Mouse (Mus musculus) limb, embryonic 14.5 days (tissue): Measurements from ENCODE around the gene Dhrs7c. TPM values are rescaled to one million over a fixed set of nuclear protein-coding genes. Genes with fewer than 3 reads are reported as not detected.
A peak's percentile ranks its signal among the peaks of the same experiment; 100 is the strongest.

ENCODE experiments used
- ATAC-seq: fragments of 200-750 bp; cut with Nextera tagmentation; 2 replicates; pipeline ENCODE4 v1.8.0; 2017; ENCODE audit warnings: low read depth, moderate number of reproducible peaks, moderate TSS enrichment; ENCODE audit not compliant: low FRiP score
- DNase-seq: peaks from one replicate; pipeline ENCODE4 v3.0.0-alpha.2; 2015; ENCODE audit warnings: low spot score
- H3K27ac ChIP-seq: fragments of 300-500 bp; sonication (generic); replicated peaks from 2 replicates; pipeline ENCODE4 v1.5.1; 2014; ENCODE audit warnings: low read depth, mild to moderate bottlenecking, low read length, moderate library complexity, mixed read lengths
- H3K27me3 ChIP-seq: fragments of 300-500 bp; sonication (generic); 2 replicates; pipeline ENCODE4 v1.6.1; 2014; ENCODE audit warnings: low read length, mixed read lengths; ENCODE audit not compliant: control insufficient read depth, insufficient read depth
- H3K36me3 ChIP-seq: fragments of 300-500 bp; sonication (generic); 2 replicates; pipeline ENCODE4 v1.6.1; 2014; ENCODE audit warnings: mild to moderate bottlenecking, low read length, moderate library complexity, mixed read lengths; ENCODE audit not compliant: control insufficient read depth, insufficient read depth
- H3K4me1 ChIP-seq: fragments of 300-500 bp; sonication (generic); 2 replicates; pipeline ENCODE4 v1.6.1; 2014; ENCODE audit warnings: antibody characterized with exemption, low read length, mixed read lengths; ENCODE audit not compliant: control insufficient read depth, insufficient read depth
- H3K4me2 ChIP-seq: fragments of 300-500 bp; sonication (generic); replicated peaks from 2 replicates; pipeline ENCODE4 v1.6.1; 2014; ENCODE audit warnings: low read depth, mild to moderate bottlenecking, low read length, moderate library complexity; ENCODE audit not compliant: severe bottlenecking
- H3K4me3 ChIP-seq: fragments of 300-500 bp; sonication (generic); replicated peaks from 2 replicates; pipeline ENCODE4 v1.5.1; 2014; ENCODE audit warnings: low read length
- H3K9ac ChIP-seq: fragments of 300-500 bp; sonication (generic); 2 replicates; pipeline ENCODE4 v1.6.1; 2014; ENCODE audit warnings: mild to moderate bottlenecking, low read depth, low read length, moderate library complexity; ENCODE audit not compliant: severe bottlenecking
- H3K9me3 ChIP-seq: fragments of 300-500 bp; sonication (generic); 2 replicates; pipeline ENCODE4 v1.6.1; 2016; ENCODE audit warnings: low read length; ENCODE audit not compliant: control insufficient read depth
- POLR2A ChIP-seq: fragments of 200-500 bp; IDR thresholded peaks from 2 replicates; pipeline ENCODE4 v1.8.0; 2012; ENCODE audit warnings: inconsistent platforms, mild to moderate bottlenecking, moderate library complexity, borderline replicate concordance; ENCODE audit not compliant: insufficient read depth, insufficient read length; ENCODE audit errors: extremely low read depth
- WGBS: fragments of 180-500 bp; shearing (Covaris S2); extraction: QIAGEN DNeasy Blood & Tissue Kit; methylation state at CpG from one replicate; pipeline ENCODE4 v1.1.7; 2014; 5-methylcytosine and 5-hydroxymethylcytosine counted together
- polyA plus RNA-seq, 2 experiments: library from polyadenylated mRNA; depleted of rRNA in 1 of 2; stranded (reverse) in 1 of 2; unstranded in 1 of 2; fragments of >200 nt; fragmentation: Nextera tagmentation in 1 of 2; extraction: Ambion mirVana in 1 of 2; gene quantifications; 2 replicates each; pipeline versions ENCODE4 v1.2.1 to v1.2.3; 2012 to 2014

Dhrs7c gene
- polyA plus RNA-seq, 2 experiments, result 12.1 to 14.7 TPM

GRCm38 (mm10) chr11:67806832-67807597, 9.0 kb downstream of the Dhrs7c start:
- no peak overlapping the region for H3K4me3 ChIP-seq
- H3K9ac ChIP-seq, result no peak overlapping the region
- ATAC-seq (no peak), DNase-seq (no peak)
- no peaks in the 10 kb centered on the region for H3K27me3 ChIP-seq
- H3K27ac ChIP-seq, result no peak overlapping the region
- WGBS, result 78% methylated on average over 11 of the region's 11 CpGs
- H3K4me1 ChIP-seq, result no peaks in the 10 kb centered on the region
- H3K4me2 ChIP-seq, result no peak overlapping the region
- no peaks in the 10 kb centered on the region for H3K36me3 ChIP-seq
- H3K9me3 ChIP-seq, result no peaks in the 10 kb centered on the region
- TF ChIP-seq POLR2A, result no peak

GRCm38 (mm10) chr11:67808051-67808450, 10.1 kb downstream of the Dhrs7c start:
- Histone ChIP-seq H3K36me3 (no peaks in the 10 kb centered on the region), H3K4me1 (no peaks in the 10 kb centered on the region), H3K27ac (no peak overlapping the region), H3K9ac (no peak overlapping the region), H3K4me2 (no peak overlapping the region), H3K27me3 (no peaks in the 10 kb centered on the region), H3K4me3 (no peak overlapping the region), H3K9me3 (no peaks in the 10 kb centered on the region)
- ATAC-seq (no peak), DNase-seq (no peak)
- TF ChIP-seq POLR2A, result no peak
- whole genome bisulfite sequencing, result 84% methylated on average over 5 of the region's 5 CpGs

DNA sequence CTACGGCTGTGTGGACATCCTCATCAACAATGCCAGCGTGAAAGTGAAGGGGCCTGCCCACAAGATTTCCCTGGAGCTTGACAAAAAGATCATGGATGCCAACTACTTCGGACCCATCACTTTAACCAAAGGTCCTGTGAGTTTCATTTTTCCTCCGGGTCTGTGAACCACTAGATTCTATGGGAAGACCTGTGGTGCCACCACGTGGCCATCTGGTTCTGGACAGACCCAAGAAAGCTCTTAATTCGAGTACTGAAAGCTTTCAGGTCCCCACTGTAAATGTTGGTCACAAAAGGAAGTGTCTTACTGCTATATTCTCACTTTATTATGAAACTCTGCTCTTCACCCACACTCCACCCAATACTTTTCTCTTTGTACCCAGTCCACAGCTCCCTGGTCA, 13.5 kb downstream of the Dhrs7c start:
- H3K9ac ChIP-seq, result no peak overlapping the region
- no peaks in the 10 kb centered on the region for H3K27me3 ChIP-seq
- TF ChIP-seq POLR2A, result no peak
- no peaks in the 10 kb centered on the region for H3K36me3 ChIP-seq
- H3K4me2 ChIP-seq, result no peak overlapping the region
- no peaks in the 10 kb centered on the region for H3K9me3 ChIP-seq
- no peak for ATAC-seq
- H3K27ac ChIP-seq, result no peak overlapping the region
- no peaks in the 10 kb centered on the region for H3K4me1 ChIP-seq
- no peak for DNase-seq
- H3K4me3 ChIP-seq, result no peak overlapping the region
- 78% methylated on average over 6 of the region's 6 CpGs for WGBS

GRCm38 (mm10) chr11:67819604-67820003, 21.6 kb downstream of the Dhrs7c start:
- Histone ChIP-seq H3K9ac (0 out of 2 replicates have a peak overlapping the region, but pooled peaks have one; percentile 34), H3K4me3 (no peak overlapping the region), H3K9me3 (no peaks in the 10 kb centered on the region), H3K4me1 (peaks cover 3% of the 10 kb centered on the region; the same call in 1 of the 2 replicates), H3K36me3 (no peaks in the 10 kb centered on the region), H3K27ac (no peak overlapping the region), H3K27me3 (no peaks in the 10 kb centered on the region), H3K4me2 (peak overlapping the region; percentile 37)
- TF ChIP-seq POLR2A, result no peak
- DNase-seq (peak; percentile 69), ATAC-seq (no peak)
- WGBS, result 5% methylated on average over 5 of the region's 5 CpGs

GRCm38 (mm10) chr11:67820221-67820620, 22.2 kb downstream of the Dhrs7c start:
- peak; percentile 30 for DNase-seq
- peak overlapping the region; percentile 34; the same call in 1 of the 2 replicates for H3K9ac ChIP-seq

More at GRCm38 (mm10) chr11:67820221-67820620, 22.2 kb downstream of the Dhrs7c start:
- Histone ChIP-seq H3K27me3 (no peaks in the 10 kb centered on the region), H3K4me3 (no peak overlapping the region), H3K9me3 (no peaks in the 10 kb centered on the region), H3K36me3 (no peaks in the 10 kb centered on the region), H3K4me1 (peaks cover 3% of the 10 kb centered on the region; the same call in 1 of the 2 replicates), H3K4me2 (no peak overlapping the region; the same call in 1 of the 2 replicates), H3K27ac (no peak overlapping the region)
- WGBS, result 8% methylated on average over 4 of the region's 4 CpGs
- no peak for TF ChIP-seq POLR2A
- ATAC-seq, result no peak
